Mouse (Mus musculus) spleen, adult 2 months (tissue): ENCODE data around the gene Sars. TPM values are rescaled to one million over a fixed set of nuclear protein-coding genes. Genes with fewer than 3 reads are reported as not detected.
A peak's percentile ranks its signal among the peaks of the same experiment; 100 is the strongest.

Source experiments
- DNase-seq, 2 experiments: peaks; one replicate each; pipeline versions ENCODE4 v3.0.0 to v3.0.0-alpha.2; 2012 to 2021; ENCODE audit warnings: low spot score in 2 of 2, low read depth in 1 of 2
- H3K27ac ChIP-seq: fragments of 200-500 bp; 2 replicates; pipeline ENCODE4 v1.5.1; 2012; ENCODE audit warnings: low read length, inconsistent platforms; ENCODE audit not compliant: insufficient read depth
- H3K27me3 ChIP-seq: fragments of 200-500 bp; 2 replicates; pipeline ENCODE4 v1.6.1; 2012; ENCODE audit warnings: mild to moderate bottlenecking, moderate library complexity, low read length, inconsistent platforms; ENCODE audit not compliant: control insufficient read depth, insufficient read depth
- H3K36me3 ChIP-seq: fragments of 200-500 bp; 2 replicates; pipeline ENCODE4 v1.6.1; 2012; ENCODE audit warnings: mild to moderate bottlenecking, low read length, inconsistent platforms; ENCODE audit not compliant: control insufficient read depth, insufficient read depth
- H3K4me1 ChIP-seq: fragments of 200-500 bp; 2 replicates; pipeline ENCODE4 v1.6.1; 2011; ENCODE audit warnings: inconsistent platforms; ENCODE audit not compliant: control insufficient read depth, insufficient read depth, insufficient read length
- H3K4me3 ChIP-seq: fragments of 200-500 bp; 2 replicates; pipeline ENCODE4 v1.5.1; 2011; ENCODE audit warnings: mild to moderate bottlenecking, inconsistent platforms; ENCODE audit not compliant: insufficient read depth, insufficient read length; ENCODE audit errors: extremely low read depth
- CTCF ChIP-seq: fragments of 200-500 bp; IDR thresholded peaks from 2 replicates; pipeline ENCODE4 v1.5.1; 2011; ENCODE audit warnings: mild to moderate bottlenecking, inconsistent platforms; ENCODE audit not compliant: insufficient read depth, insufficient read length, insufficient replicate concordance; ENCODE audit errors: extremely low read depth
- POLR2A ChIP-seq: fragments of 200-500 bp; IDR thresholded peaks from 2 replicates; pipeline ENCODE4 v1.6.1; 2011; ENCODE audit warnings: low read depth, low read length, inconsistent platforms
- WGBS: fragments of 180-500 bp; shearing (Covaris S2); methylation state at CpG from one replicate; pipeline ENCODE4 v1.1.7; 2018; 5-methylcytosine and 5-hydroxymethylcytosine counted together
- polyA plus RNA-seq: library from polyadenylated mRNA; depleted of rRNA; stranded (reverse); fragments of >200 nt; gene quantifications from 2 replicates; pipeline ENCODE4 v1.2.3, GENCODE M21; 2012

Gene Sars
- polyA plus RNA-seq, 1 experiment: 22.2 TPM

DNA sequence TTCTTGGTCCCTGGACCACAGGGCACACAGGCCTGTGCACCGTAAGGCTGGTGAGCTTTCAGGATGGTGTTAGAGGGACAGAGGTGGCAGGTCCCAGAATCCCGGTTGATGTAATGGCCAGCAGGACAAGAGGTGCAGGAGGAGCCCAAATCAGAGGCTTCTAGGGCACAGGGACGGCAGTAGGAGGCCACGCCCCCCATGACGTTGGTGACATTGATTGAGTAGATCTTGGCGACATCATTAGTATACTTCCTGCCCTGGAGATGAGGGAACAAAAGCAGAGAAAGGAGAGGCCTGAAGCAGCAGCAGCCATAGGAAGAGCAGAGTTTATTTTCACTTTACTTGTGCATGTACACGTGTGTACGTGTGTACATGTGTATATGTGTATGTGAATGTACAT is 22.8 kb upstream of the Sars start:
- Histone ChIP-seq H3K27me3 (no peaks in the 10 kb centered on the region), H3K4me1 (no peaks in the 10 kb centered on the region), H3K4me3 (no peak overlapping the region), H3K27ac (no peak overlapping the region), H3K36me3 (no peaks in the 10 kb centered on the region)
- TF ChIP-seq POLR2A (no peak), CTCF (no peak)
- no peak for DNase-seq
- WGBS: 54% methylated on average over 8 of the region's 8 CpGs

DNA sequence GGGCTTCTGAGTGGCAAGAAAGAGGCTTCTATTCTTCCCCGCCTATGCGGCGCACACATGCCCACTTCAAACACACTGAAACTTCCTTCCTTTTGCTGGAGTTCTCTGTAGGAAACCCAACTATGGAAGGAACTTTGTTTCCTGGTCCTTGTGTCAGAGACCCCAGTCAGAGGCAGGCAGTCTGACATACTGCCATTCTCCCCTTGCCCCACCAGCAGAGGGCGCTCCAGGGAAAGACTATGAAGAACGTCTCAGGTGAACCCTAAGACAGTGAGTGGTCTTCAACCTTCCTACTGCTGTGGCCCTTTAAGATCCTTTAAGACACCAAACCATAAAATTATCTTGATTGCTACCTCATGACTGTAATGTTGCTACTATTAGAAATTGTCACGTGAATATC is 21.4 kb upstream of the Sars start:
- no peak overlapping the region for H3K27ac ChIP-seq
- peak; percentile 56; the same call in 1 of the 2 replicates for TF ChIP-seq CTCF
- no peak for TF ChIP-seq POLR2A
- no peaks in the 10 kb centered on the region for H3K36me3 ChIP-seq
- WGBS: 54% methylated on average over 6 of the region's 6 CpGs
- H3K4me1 ChIP-seq: no peaks in the 10 kb centered on the region
- no peak overlapping the region for H3K4me3 ChIP-seq
- peak in 1 of 2 experiments; percentile 45 for DNase-seq
- H3K27me3 ChIP-seq: no peaks in the 10 kb centered on the region

DNA sequence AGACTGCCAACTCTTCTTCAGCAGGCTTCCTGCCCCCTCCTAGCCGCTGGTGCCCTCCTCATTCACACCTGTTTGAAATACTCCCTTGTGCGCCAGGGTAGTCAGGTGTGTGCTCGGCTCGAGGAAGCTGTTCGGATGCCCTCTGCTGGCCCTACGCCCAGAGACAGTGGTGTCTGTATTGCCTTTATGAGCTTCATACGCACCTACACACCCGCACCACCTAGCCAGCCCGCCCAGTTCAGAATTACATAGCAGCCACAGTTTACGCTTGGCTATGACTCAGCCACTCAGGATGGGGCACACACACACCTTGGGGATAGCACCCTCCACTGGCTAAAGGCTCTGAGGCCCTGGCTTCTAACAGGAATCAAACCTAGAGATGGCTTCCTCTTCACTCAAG is 13.9 kb upstream of the Sars start:
- Histone ChIP-seq H3K27me3 (no peaks in the 10 kb centered on the region), H3K4me3 (peak overlapping the region; percentile 16; the same call in 1 of the 2 replicates), H3K36me3 (no peaks in the 10 kb centered on the region), H3K27ac (peak overlapping the region; percentile 39), H3K4me1 (peaks cover 4% of the 10 kb centered on the region; the same call in 1 of the 2 replicates)
- peak; percentile 42 to 68 for DNase-seq
- 32% methylated on average over 10 of the region's 10 CpGs for WGBS
- TF ChIP-seq CTCF (peak; percentile 34; the same call in 1 of the 2 replicates), POLR2A (no peak)

DNA sequence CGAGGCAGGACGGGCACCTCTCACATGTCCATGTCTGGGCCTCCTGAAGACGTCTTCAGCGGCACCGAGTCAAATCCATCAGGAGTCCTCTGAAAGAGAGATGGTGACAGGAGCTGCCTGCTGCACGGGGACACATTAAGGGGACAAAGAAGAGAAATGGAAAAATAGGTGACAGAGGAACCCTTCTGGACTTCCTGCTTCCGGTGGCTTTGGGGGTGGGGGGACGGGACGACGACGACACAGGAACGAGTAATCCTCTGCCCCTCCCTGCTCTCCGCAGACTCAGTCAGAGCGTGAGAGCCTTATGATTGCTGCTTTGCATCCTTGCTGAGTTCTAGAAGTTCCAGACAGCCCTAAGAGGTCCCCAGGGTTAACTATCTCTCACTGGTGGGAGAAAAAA is 13.4 kb upstream of the Sars start:
- peaks cover 4% of the 10 kb centered on the region; the same call in 1 of the 2 replicates for H3K4me1 ChIP-seq
- H3K4me3 ChIP-seq: peak overlapping the region; percentile 16; the same call in 1 of the 2 replicates
- TF ChIP-seq POLR2A (no peak), CTCF (no peak)
- peak overlapping the region; percentile 67 for H3K27ac ChIP-seq
- DNase-seq: peak; percentile 12 to 33
- H3K36me3 ChIP-seq: no peaks in the 10 kb centered on the region
- H3K27me3 ChIP-seq: no peaks in the 10 kb centered on the region
- 43% methylated on average over 14 of the region's 14 CpGs for WGBS

DNA sequence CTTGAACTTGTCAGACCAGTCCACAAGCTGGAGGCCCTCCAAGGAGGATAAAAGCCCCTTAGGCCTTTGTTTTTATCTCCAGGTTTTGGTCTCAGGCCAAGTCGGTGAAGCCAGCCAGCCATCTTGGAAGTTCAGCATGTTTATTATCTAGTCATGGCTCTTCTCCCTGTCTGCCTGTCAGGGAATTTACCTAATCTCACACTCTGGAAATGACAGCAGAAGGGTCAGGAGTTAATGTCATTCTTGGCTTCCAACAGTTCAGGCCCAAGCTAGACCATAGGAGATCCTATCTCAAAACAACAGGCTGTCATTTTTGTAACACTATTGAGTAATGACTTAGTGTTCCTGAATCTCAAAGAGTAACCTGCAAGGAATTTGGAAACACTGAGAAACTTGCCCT is 9.2 kb upstream of the Sars start:
- TF ChIP-seq CTCF: no peak
- TF ChIP-seq POLR2A: no peak
- no peak overlapping the region for H3K4me3 ChIP-seq
- H3K36me3 ChIP-seq: no peaks in the 10 kb centered on the region
- H3K27ac ChIP-seq: no peak overlapping the region
- 79% methylated on average over 1 of the region's 1 CpGs for WGBS
- no peaks in the 10 kb centered on the region for H3K27me3 ChIP-seq
- DNase-seq: no peak
- peaks cover 4% of the 10 kb centered on the region; the same call in 1 of the 2 replicates for H3K4me1 ChIP-seq

DNA sequence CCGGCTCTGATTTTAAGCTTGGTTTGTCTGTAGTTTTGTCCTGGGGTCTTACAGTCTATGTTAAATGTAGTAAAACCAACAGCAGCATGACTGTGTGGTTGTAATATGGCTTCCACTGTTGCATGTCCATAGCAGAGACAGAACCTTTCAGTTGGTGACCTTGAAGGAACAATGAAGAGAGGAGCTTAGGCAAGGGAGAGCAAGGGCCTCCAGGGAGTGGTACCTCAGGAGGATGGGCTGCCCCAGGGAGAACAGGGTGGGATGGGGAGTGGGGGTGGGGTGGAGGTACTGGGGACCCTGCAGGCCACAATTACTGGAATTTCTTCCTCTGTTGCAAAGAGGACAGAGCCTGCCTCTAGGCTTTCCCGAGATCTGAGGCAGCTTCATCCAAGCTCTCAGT is 7.0 kb upstream of the Sars start:
- TF ChIP-seq POLR2A (no peak), CTCF (no peak)
- DNase-seq: no peak
- Histone ChIP-seq H3K4me1 (no peaks in the 10 kb centered on the region), H3K36me3 (no peaks in the 10 kb centered on the region), H3K27ac (no peak overlapping the region), H3K4me3 (no peak overlapping the region), H3K27me3 (no peaks in the 10 kb centered on the region)
- 92% methylated on average over 2 of the region's 2 CpGs for WGBS

DNA sequence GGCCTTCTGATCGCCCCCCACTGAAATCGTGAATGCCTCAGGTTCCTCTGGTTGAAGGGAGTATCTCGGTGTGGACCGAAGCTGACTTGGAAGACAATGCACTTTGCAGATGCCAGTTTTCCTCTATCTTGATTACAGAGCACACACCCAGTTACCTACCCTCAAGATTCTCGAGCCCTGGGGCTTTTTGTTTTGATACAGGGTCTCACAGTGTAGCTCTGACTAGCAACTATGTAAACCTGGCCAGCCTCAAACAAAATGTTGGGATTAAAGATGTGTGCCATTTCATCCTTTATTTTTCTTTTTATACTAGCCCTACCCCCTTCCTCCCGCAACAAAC is 327 bp upstream of the Sars start:
- H3K4me3 ChIP-seq: peak overlapping the region; percentile 94
- DNase-seq: no peak

More for the DNA sequence above, 327 bp upstream of the Sars start:
- Histone ChIP-seq H3K4me1 (peaks cover 6% of the 10 kb centered on the region), H3K27ac (peak overlapping the region; percentile 57), H3K27me3 (no peaks in the 10 kb centered on the region), H3K36me3 (no peaks in the 10 kb centered on the region; the same call in 1 of the 2 replicates)
- 16% methylated on average over 6 of the region's 6 CpGs for WGBS
- TF ChIP-seq POLR2A (no peak), CTCF (no peak)
